Mouse (Mus musculus) G1E (cell line): Measurements from ENCODE around the gene Atf6. TPM values are rescaled to one million over a fixed set of nuclear protein-coding genes. Genes with fewer than 3 reads are reported as not detected.

Experiments used
- ATAC-seq: 2 replicates; pipeline ENCODE4 v1.8.0; 2016; ENCODE audit warnings: mild to moderate bottlenecking; ENCODE audit not compliant: insufficient number of reproducible peaks, poor library complexity, low FRiP score, severe bottlenecking; ENCODE audit errors: extremely low read depth
- DNase-seq: peaks from one replicate; pipeline ENCODE4 v3.0.0; 2012; ENCODE audit warnings: low spot score
- H3K27me3 ChIP-seq: 2 replicates; pipeline ENCODE4 v1.6.1; 2012; ENCODE audit warnings: mild to moderate bottlenecking, low read length, inconsistent platforms; ENCODE audit not compliant: insufficient read depth
- H3K36me3 ChIP-seq: replicated peaks from 2 replicates; pipeline ENCODE3; 2012; ENCODE audit warnings: mild to moderate bottlenecking, inconsistent platforms
- H3K4me1 ChIP-seq: 2 replicates; pipeline ENCODE4 v1.6.1; 2012; ENCODE audit warnings: low read depth, low read length, inconsistent platforms, mixed read lengths; ENCODE audit not compliant: insufficient read depth
- H3K4me3 ChIP-seq: 2 replicates; pipeline ENCODE4 v1.5.1; 2012; ENCODE audit warnings: low read depth, mild to moderate bottlenecking, inconsistent platforms, low read length, moderate library complexity, mixed read lengths
- H3K9me3 ChIP-seq: replicated peaks from 2 replicates; pipeline ENCODE4 v1.6.1; 2012; ENCODE audit warnings: inconsistent platforms
- CTCF ChIP-seq: IDR thresholded peaks from 2 replicates; pipeline ENCODE4 v1.5.1; 2012; ENCODE audit warnings: low read depth, low read length, inconsistent platforms, mixed read lengths
- GATA1 ChIP-seq: IDR thresholded peaks from 2 replicates; pipeline ENCODE4 v1.6.1; 2012; ENCODE audit warnings: borderline replicate concordance, low read length, inconsistent platforms, mixed read lengths
- GATA2 ChIP-seq: IDR thresholded peaks from 2 replicates; pipeline ENCODE4 v1.6.1; 2012; ENCODE audit warnings: low read depth, low read length, inconsistent platforms, borderline replicate concordance
- POLR2AphosphoS5 ChIP-seq: IDR thresholded peaks from 2 replicates; pipeline ENCODE4 v1.6.1; 2012; ENCODE audit warnings: low read depth, low read length, inconsistent platforms; ENCODE audit not compliant: insufficient replicate concordance
- TAL1 ChIP-seq: conservative IDR thresholded peaks from 2 replicates; pipeline ENCODE4 v1.6.1; 2012; ENCODE audit warnings: low read depth, low read length, inconsistent platforms, mixed read lengths
- polyA plus RNA-seq: library from polyadenylated mRNA; stranded (reverse); fragments of >175 nt; gene quantifications from 2 replicates; pipeline ENCODE4 v1.2.3, GENCODE M21; 2012
- total RNA-seq, 2 experiments: library from RNA; stranded (forward) in 1 of 2; stranded (reverse) in 1 of 2; fragments of 200-1000 nt in 1 of 2; fragments of >200 nt in 1 of 2; fragmentation: Nextera tagmentation in 1 of 2; gene quantifications; 2 replicates each; pipeline ENCODE4 v1.2.3; 2014 to 2017

Gene Atf6
- total and polyA plus RNA-seq, 3 experiments: 2.1 to 44.6 (median 22.7) TPM

GRCm38 (mm10) chr1:170731865-170732595, 135.5 kb downstream of the Atf6 start:
- Histone ChIP-seq H3K36me3 (peaks cover 32% of the 10 kb centered on the region), H3K27me3 (no peaks in the 10 kb centered on the region), H3K4me3 (no peak overlapping the region), H3K4me1 (no peaks in the 10 kb centered on the region), H3K9me3 (no peaks in the 10 kb centered on the region)
- DNase-seq: no peak
- TF ChIP-seq GATA1 (no peak), POLR2AphosphoS5 (no peak), CTCF (no peak), TAL1 (no peak), GATA2 (no peak)
- no peak for ATAC-seq

GRCm38 (mm10) chr1:170729267-170729962, 138.2 kb downstream of the Atf6 start:
- H3K4me3 ChIP-seq: no peak overlapping the region
- no peaks in the 10 kb centered on the region for H3K4me1 ChIP-seq
- H3K27me3 ChIP-seq: no peaks in the 10 kb centered on the region
- H3K9me3 ChIP-seq: no peaks in the 10 kb centered on the region
- DNase-seq: no peak
- H3K36me3 ChIP-seq: peaks cover 40% of the 10 kb centered on the region
- TF ChIP-seq GATA1 (no peak), POLR2AphosphoS5 (no peak), TAL1 (no peak), CTCF (no peak), GATA2 (no peak)
- ATAC-seq: no peak

- peaks cover 37% of the 10 kb centered on the region for H3K36me3 ChIP-seq
- no peaks in the 10 kb centered on the region for H3K9me3 ChIP-seq
- DNase-seq (no peak), ATAC-seq (no peak)
- no peaks in the 10 kb centered on the region for H3K27me3 ChIP-seq
- H3K4me3 ChIP-seq: no peak overlapping the region
- no peaks in the 10 kb centered on the region for H3K4me1 ChIP-seq
- TF ChIP-seq GATA1 (no peak), GATA2 (no peak), CTCF (no peak), TAL1 (no peak), POLR2AphosphoS5 (no peak)
Observed at GRCm38 (mm10) chr1:170728524-170728923, 139.0 kb downstream of the Atf6 start.

- TF ChIP-seq GATA1 (no peak), GATA2 (no peak), POLR2AphosphoS5 (no peak), CTCF (no peak), TAL1 (no peak)
- Histone ChIP-seq H3K4me3 (no peak overlapping the region), H3K27me3 (no peaks in the 10 kb centered on the region), H3K4me1 (no peaks in the 10 kb centered on the region; the same call in 1 of the 2 replicates), H3K36me3 (peaks cover 23% of the 10 kb centered on the region), H3K9me3 (no peaks in the 10 kb centered on the region)
- DNase-seq: no peak
- ATAC-seq: no peak
Observed at GRCm38 (mm10) chr1:170721560-170721959, 146.0 kb downstream of the Atf6 start.

- peaks cover 10% of the 10 kb centered on the region for H3K36me3 ChIP-seq
- ATAC-seq (no peak), DNase-seq (no peak)
- H3K9me3 ChIP-seq: no peaks in the 10 kb centered on the region
- H3K27me3 ChIP-seq: no peaks in the 10 kb centered on the region
- H3K4me3 ChIP-seq: no peak overlapping the region
- TF ChIP-seq TAL1 (no peak), CTCF (no peak), GATA1 (no peak), GATA2 (no peak), POLR2AphosphoS5 (no peak)
- H3K4me1 ChIP-seq: no peaks in the 10 kb centered on the region; the same call in 1 of the 2 replicates
Observed at GRCm38 (mm10) chr1:170718133-170718810, 149.3 kb downstream of the Atf6 start.

- Histone ChIP-seq H3K36me3 (peaks cover 10% of the 10 kb centered on the region), H3K4me3 (no peak overlapping the region), H3K4me1 (no peaks in the 10 kb centered on the region; the same call in 1 of the 2 replicates), H3K27me3 (no peaks in the 10 kb centered on the region), H3K9me3 (no peaks in the 10 kb centered on the region)
- ATAC-seq (no peak), DNase-seq (no peak)
- TF ChIP-seq TAL1: no peak
- TF ChIP-seq GATA2: no peak
- no peak for TF ChIP-seq POLR2AphosphoS5
- no peak for TF ChIP-seq GATA1
- no peak for TF ChIP-seq CTCF
Observed at GRCm38 (mm10) chr1:170717241-170717828, 150.2 kb downstream of the Atf6 start.
